Mouse (Mus musculus) adrenal gland, adult 8-10 months (tissue): Measurements from ENCODE around the gene Slc25a24. TPM values are rescaled to one million over a fixed set of nuclear protein-coding genes. Genes with fewer than 3 reads are reported as not detected.

ENCODE experiments used
- DNase-seq: peaks from one replicate; pipeline ENCODE4 v3.0.0; 2022
- total RNA-seq, 4 experiments: library from RNA; stranded (reverse); gene quantifications; 2 replicates each; pipeline ENCODE4 v1.2.4; 2022

The Slc25a24 gene
- 100 to 1,000 TPM in 1 of 4 experiments, 10 to 100 TPM in 3; 69.4 to 106 (median 84.9) TPM for total RNA-seq

DNA sequence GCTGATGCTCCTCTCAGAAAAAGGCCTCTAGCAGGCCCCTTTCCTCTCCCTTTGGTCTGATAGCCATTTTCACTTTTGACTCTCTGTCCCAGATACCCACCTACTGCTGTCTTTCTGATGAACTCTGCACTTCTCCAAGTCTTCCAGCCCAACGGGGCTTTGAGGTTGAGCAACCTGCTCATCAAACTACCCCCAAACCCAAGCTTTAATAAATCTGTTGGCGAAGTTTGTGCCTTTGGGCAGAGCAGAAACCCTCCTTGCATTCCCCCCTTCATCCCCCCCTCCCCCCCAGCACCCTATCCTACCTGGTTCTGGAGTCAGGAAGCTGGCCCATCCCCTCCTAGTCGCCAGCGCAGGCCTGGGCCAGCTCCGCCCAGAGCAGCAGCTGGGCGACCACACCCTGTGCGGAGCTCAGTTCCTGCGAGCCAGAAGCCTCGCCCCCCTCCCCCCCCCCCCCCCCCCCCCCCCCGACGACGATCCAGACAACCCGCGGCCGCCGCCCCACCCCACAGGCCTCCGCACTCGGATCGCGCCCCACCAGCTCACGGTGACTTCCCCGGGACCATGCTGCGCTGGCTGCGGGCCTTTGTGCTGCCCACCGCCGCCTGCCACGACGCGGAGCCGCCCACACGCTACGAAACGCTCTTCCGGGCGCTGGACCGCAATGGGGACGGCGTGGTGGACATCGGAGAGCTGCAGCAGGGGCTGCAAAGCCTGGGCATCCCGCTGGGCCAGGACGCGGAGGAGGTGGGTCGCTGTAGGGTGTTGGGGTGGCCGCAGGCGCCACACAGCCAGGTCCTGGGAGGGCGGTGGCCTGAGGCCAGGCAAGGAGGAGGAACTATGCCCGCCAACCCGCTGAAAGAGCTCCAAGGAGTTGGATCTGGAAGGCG lies at the start of gene Slc25a24:
TSS of gene Slc25a24 (plus strand) at position 509 of the 890 bp plus-strand sequence.
- DNase-seq = peak; percentile 46

DNA sequence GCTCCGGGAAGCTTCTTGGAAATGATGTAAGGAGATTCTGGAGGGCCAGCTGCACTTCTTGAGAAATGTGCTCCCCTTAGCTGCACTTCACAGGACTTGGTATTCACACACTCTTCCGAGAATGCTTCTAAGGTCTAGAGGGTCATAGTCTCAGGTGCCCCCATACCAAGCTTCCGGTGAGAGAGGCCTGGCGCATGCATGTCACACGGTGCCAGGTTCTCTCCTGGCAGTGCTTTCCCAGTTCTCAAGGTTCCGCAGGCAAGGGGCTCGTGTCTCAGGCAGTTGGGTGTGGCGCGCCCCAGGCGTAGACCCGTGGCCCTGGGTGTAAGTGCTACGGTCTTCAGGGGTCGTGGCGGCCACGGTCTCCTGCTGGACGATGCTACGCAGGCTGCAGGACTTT lies 42.8 kb upstream of the Slc25a24 start, which contains the start of gene Slc25a54:
TSS of gene Slc25a54 (plus strand) at position 301 of the 400 bp plus-strand sequence.
- no peak for DNase-seq

DNA sequence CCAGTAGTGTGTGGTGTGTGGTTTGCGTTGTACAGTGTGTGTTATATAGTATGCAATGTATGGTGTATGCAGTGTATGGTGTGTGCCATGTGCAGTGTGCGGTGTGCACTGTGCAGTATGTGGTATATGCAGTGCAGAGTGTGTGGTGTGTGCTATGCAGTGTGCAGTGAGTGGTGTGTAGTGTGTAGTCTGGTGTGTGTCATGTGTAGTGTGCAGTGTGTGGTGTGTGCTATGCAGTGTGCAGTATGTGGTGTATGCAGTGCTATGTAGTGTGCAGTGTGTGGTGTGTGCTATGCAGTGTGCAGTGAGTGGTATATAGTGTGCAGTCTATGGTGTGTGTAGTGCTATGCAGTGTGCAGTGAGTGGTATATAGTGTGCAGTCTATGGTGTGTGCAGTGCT lies 38.5 kb upstream of the Slc25a24 start:
- no peak for DNase-seq

DNA sequence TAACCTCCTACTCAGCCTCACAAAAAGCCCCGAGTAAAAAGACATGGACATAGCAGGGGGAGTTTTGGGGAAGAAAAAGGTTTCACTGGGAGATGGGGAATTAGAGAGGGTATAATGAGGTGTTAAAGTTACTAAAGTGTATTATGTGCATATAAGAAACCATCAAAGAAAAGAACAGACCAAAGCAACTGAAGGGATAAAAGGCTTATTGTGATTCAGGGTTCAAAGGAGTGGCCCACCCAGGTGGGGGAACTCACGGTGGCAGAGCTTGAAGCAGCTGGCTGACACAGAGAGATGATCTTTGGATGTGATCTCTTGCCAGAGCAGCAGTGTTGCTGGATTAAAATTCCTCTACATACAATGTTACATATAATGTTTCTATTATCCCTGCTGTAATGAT lies 34.5 kb upstream of the Slc25a24 start:
- no peak for DNase-seq

DNA sequence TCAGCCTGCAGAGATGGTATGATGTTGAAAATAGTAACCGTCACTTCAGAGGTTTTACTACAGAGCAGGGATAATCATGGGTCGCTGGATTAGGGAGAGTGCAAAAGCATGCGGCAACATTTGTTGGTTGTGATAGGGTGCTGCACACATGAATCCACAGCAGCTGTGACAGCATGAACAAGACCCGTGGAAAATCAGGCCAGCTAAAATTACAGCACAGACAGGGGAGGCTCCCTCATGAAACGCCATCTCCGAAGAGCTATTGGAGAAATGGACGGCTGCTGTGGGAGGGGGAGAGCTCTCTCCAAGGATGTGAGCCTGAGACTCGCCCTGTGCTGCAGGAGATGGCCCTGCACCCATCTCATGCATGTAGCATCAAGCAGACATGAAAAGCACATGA lies 18.2 kb upstream of the Slc25a24 start:
- no peak for DNase-seq

DNA sequence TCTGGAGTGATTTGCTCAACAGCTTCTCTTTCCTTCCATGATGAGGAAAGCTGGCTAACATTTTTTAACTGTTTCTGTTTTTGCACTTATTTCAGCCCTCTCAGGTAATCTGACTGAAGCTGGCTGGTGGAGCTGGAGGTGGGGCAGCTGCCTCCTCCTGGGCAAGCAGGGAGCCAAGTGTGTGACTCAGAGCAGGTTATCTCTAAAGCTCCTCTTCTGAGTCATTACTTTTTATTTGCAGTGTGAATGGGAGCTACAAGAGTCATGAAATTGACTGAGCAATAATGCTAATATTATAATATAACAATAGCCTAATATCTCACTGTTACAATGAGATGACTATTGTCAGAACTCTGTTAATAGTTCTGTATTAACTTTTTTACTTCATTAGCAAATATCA lies 5.8 kb upstream of the Slc25a24 start:
- DNase-seq = no peak

DNA sequence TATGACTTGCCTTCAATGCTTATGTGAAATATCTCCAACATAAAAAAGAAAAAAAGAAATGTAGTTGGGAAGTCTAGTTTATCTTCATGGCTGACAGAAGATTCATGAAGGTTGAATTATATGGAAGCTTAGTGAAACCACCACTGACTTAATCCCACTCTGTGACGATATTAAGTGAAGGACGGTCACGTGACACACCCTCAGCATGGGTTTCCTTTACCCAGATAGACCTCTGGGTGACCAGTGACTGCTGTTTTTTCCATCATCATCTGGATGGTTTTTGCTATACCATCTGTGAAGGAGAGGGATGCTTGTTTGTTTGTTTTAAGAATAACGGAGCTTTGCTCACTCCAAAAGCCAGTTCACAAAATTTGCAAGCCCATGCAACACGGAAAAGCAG lies 3.4 kb upstream of the Slc25a24 start:
- DNase-seq = no peak

DNA sequence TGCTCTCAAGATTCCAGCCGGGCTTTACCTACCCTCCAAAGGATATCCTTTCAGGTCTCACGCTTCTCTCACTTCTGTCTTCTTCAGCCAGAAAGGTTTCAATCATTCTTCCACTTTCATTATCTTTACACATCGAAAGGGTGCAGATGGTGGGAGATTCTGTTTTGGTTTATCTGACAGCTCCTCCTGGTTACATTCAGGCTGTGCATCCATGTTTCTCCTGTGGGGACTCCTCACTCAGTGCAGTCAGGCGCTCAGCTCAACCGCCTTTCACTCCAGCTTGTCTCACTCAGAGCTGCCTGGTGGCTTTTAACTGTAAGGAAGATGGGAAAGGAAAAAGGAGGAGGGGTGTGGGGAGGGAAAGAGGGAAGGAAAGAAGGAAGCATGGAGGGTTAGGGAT lies 3.0 kb upstream of the Slc25a24 start:
- DNase-seq = no peak

DNA sequence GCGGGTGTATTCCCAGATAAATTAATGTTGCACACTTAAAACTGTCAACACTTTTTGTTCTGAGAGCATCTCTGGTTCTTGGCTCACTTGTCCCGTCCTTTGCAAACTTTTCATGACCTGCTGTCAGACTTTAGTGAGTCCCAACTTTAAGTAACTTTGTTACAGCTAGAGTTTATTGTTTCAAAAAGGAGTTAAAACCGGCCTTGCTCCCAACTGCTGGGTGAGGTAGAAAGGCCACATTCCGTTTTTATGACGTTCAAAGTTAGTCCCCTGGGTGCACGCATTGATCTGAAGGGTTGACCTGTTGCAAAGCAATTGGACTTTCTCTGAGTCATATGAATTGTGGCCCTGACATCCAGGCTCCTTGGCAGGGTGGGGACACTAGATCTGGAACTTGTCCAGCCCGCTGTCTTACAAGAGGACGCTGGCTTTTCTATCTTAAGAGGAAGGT lies 607 bp downstream of the Slc25a24 start:
- peak; percentile 85 for DNase-seq

DNA sequence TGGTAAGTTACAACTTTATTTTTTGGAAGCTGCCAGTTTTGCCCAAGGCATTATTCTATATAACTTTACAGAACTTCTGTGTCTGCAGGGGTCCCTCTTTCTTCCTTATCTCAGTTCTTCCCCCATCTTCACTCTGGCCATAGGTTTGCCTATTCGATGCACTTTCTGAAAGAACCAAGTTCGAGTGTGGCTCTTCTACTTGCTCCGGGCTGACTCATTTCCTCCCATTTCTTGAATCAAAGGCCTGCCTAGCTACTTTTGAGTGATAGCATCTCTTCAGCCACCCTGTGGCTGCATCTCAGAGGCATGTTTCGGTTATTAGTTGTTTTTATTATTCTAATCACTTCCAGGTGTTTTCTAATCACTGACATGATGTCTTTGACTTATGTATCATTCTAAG lies 1.1 kb downstream of the Slc25a24 start:
- no peak for DNase-seq

DNA sequence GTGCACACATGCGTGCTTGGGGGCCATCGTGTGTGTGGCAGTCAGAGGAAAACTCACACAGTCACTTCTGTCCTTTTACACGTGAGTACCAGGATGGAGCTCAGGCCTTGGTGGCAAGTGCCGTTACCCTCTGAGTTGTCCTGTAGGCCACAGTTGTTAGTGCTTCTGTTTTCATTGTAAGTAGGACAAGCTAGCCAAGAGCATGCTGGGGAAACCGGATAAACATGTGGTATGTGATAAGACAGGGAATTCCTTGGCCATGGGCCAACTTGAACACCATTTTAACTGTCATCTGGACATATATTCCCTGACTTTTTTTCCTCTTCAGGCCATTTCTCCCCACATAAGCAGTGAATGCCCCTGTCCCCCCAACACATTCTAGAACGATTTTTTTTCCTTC lies 2.6 kb downstream of the Slc25a24 start:
- no peak for DNase-seq

DNA sequence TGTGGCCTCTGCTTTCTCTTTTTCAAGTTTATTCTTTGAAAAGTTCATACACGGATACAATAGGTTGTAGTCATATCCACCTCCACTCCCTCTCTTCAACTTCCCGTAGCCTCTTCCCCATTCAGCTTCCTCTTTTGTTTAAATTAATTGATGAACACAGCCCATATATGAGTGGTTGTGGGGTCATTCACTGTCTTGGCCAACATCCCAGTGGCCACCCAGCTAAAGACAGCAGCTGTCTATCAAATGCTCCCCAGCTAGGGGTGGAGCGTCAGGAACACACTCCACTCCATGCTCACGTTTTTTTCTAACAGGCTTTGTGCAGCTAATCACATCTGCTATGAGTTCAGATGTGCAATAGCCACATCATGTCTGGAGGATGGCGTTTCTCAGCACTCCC lies 6.8 kb downstream of the Slc25a24 start:
- no peak for DNase-seq

DNA sequence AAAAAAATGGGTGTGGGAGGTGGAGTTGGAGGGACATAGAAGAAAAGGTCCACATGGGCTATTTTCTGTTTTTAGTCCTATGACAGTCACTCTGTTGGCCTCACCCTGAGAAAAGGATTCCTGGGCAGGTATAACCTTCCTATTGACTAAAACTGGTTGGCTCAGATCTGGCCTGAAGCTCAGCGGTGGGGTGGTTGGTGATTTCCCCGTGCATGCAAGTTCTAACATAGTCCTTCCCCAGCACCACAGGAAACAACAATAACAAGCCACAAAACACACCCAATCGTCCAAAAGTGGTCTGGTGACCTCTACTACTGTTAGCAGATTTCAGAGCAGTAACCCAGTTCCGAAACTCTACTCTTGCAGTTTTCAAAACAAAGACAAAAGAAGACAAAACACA lies 10.0 kb downstream of the Slc25a24 start:
- DNase-seq = no peak

DNA sequence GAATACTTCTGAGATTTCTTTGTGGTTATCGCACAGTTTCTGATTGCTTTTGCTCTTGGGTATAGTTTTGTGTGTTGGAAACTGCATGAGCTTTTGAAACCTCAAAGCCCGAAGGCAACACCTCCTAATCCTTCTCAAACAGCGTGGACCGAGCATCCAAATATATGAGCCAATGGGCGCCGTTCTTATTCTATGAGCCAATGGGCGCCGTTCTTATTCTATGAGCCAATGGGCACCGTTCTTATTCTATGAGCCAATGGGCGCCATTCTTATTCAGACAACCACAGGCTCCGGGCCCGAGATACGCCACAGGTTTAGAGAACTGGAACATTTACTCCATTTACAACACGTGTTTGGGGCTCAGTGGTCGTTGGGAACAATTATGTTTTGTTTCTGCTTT lies 11.1 kb downstream of the Slc25a24 start:
- no peak for DNase-seq

DNA sequence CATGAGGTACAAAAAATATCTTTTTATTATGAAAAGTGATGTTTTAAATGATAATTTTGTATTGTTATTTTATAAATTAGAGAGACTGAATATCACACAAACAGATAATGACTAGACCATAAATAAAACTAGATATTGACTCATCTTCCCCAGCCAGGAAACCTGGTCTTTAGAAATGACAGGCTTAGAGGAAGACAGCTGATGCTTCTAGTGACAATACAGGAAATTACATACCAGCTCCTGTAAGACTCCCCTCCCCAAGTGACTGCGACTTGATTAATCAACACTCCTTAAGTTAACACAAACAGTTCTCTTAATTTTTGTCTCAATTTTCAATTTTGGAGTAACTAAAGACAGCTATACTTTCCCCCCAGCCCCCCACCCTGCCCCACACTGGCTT lies 12.4 kb downstream of the Slc25a24 start:
- no peak for DNase-seq

DNA sequence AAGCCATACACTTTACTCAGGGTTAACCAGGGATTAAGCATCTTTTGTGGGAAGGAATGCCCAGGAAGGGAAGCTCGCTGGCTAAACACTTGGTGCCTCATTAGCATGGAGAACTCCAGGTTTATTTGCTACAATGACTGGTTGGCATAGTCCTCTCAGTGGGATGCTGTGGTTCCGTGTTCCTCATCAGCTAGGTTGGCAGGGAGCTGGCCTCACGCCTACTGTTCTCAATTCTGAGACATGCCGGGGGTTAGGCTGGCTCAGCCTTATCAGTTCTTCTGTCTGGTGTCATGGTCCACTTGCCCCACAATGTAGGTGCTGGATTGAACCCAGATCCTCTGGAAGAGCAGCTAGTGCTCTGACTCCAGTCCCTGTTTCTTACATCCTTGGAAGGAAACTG lies 29.6 kb downstream of the Slc25a24 start:
- no peak for DNase-seq

DNA sequence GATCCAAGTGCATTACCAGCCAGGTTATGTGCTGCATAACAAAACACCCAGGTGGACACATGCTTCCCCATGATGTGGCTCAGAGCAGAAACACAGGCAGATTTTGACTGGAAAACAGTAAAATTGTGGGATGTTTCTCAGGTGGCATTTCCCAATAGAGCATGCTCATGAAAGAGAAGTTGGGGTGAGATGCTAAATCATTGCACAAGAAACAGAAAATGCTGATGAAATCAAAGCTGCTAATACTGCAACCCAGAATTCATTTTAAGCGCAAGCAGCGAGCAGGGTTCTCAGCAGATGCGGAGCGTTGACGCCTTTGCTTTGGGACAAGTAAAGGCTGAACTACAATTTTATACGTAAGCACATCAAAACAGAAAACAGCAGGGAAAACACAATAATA lies 30.5 kb downstream of the Slc25a24 start:
- DNase-seq = no peak

DNA sequence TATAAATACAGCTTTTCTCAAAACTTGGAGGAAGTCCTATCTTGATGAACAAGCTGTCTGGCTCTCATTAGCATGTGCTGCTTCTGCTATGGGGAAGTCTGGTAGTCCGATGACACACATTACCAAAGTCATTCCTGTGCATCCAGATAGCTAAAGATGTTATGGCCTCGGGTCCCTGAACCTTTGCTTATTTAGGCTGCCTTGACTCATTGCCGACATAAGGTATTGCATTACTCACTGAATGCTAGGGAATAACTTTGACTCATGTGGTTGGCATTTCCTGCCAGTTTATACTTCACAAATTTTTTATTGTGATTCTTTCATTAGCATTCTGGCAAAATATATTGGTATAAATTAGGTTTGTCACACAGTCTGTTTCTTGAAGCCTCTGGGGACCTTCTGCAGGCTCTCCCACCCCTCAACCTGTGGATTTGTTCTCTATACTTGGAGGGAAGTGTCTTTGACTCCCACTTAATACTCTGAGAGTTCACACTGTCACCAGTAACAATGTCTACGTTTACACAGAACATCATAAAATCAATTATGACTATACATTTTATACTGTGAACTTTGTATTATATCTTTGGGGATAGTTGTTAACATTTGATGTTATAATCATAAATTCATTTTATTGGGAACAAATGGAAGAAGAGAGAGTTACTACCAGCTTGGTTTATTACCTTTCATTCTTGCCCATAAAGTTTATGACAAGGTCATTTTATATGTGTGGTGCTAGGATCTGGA lies 33.1 kb downstream of the Slc25a24 start:
- DNase-seq = no peak

DNA sequence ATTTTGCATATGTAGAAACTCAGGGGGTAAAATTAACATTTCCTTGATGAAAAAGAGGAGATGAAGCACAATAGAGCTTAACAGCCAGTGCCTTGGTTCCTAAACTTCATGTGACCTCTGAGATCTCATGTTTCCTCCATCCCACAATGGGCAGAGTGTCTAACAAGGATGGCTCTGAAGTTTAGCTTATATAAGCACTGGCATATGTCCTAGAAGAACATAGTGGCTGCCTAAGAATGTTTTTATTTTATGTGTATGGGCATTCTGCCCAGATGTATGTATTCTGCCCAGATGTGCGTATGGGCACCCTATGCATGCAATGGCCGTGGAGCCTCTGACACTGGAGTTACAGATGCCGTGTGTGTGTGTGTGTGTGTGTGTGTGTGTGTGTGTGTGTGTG lies 34.5 kb downstream of the Slc25a24 start:
- DNase-seq = no peak

DNA sequence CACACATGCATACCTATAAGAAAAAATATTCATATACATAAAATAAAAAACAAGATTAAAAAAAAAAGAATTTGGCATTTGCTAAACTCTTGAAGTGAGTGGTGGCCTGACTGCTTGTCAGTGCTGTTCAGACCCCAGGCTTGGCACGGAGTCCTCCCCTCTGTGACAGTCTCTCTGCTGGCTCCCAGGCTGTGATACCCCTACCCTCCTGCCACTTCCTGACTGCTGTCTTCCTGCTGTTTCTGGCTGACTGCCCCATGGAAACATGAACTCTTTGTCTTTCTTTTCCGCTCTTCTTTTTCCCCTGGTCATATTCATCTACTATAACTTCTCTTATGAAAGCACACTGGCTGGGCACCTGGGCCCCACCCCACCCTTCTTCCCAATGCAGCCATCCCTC lies 41.1 kb downstream of the Slc25a24 start:
- no peak for DNase-seq

DNA sequence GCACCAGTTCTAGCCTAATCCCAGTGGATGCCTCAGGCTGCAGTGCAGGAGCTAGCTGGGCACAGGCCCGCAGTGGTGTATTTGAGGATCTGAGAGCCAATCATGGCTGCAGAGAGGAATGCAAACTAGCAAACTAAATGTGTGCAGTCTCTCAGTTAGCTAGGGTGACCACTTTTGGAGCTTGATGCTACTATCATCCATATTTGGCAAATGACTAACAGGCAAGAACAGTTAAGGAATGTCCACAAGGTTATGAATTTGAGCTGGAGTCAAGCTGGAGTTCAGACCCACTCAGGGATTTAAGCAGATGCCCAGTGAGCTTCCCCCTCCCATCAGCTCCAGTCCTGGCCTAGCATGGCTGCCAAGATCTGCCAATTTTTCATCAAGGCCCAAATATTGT lies 41.7 kb downstream of the Slc25a24 start:
- DNase-seq = no peak

DNA sequence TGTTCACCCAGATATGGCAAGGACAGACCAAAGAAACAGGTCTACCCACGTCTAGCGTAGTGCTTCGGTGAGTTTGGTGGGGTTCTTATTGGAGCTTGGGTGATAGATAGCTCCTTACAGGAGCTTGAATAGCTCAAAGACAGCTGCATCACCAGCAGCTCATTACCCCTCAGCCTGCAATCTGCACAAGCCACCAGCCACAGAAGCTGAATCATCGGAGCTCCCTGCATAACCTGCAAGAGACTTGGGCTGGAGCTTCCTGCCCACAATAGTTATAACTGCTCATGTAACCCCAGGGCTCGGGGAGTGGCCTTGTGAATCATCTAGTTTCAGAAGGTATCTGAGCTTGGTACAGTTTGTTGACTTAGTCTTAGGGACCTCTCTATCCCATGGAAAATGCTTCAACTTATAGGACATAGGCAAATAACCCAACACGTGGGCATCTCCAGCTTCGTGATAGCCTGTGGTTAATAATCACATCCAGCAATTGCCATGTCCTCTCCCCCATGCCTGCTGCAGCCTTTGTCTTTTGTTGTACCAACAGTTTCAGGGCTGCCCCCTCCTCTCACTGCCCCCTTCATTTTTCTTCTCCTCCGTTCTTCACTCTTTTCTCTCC lies 42.4 kb downstream of the Slc25a24 start:
- DNase-seq = no peak

DNA sequence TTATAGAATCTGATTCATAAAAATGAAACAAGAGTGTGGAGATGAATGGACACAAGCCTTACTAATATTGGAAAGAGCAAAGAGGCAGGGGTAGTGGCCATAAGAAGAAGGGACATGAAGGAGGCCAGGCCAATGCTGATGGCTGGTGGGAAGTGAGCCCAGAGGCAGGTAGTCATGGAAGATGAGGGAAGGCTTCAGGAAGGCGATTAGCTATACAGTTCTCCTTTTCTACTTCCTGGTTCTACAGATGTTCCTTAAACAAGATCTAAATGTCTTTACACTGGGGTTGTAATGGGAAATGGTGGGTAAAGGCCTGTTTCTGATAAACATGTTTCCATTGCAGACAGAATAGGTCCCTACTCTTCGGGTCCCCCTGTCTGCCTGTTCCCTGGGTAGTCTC lies 46.2 kb downstream of the Slc25a24 start:
- no peak for DNase-seq
